Mouse (Mus musculus) MN1 (cell line): Measurements from ENCODE around the gene Gadd45g.

ENCODE experiments used
- DNase-seq: peaks from one replicate; pipeline ENCODE4 v3.0.0-alpha.2; 2016; ENCODE audit warnings: low spot score

Gene Gadd45g

DNA sequence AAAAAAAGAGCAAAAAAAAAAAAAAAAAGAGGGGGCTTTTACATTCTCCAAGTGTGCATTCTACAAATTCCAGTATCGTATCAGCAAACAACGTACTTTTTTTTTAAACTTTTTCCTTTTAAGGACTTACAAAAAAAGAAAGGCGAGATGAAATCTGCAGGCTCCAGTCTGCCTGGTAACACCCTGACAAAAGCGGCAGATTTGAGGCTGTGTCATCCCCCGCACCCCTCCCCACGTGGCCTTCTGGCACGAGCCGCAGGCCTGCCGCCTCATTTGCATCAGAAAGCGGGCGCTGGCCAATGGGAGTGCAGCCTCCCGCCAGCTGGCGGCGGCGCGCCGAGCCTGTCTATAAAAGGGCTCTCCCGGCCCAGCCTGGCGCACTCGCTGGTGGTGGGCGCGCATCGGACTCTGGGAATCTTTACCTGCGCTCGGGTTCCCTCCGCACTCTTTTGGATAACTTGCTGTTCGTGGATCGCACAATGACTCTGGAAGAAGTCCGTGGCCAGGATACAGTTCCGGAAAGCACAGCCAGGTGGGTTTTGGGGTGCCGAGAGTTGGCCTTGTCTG lies at the start of gene Gadd45g:
TSS of gene Gadd45g (plus strand) at position 378 of the 567 bp plus-strand sequence.
- DNase-seq: peak; percentile 99

DNA sequence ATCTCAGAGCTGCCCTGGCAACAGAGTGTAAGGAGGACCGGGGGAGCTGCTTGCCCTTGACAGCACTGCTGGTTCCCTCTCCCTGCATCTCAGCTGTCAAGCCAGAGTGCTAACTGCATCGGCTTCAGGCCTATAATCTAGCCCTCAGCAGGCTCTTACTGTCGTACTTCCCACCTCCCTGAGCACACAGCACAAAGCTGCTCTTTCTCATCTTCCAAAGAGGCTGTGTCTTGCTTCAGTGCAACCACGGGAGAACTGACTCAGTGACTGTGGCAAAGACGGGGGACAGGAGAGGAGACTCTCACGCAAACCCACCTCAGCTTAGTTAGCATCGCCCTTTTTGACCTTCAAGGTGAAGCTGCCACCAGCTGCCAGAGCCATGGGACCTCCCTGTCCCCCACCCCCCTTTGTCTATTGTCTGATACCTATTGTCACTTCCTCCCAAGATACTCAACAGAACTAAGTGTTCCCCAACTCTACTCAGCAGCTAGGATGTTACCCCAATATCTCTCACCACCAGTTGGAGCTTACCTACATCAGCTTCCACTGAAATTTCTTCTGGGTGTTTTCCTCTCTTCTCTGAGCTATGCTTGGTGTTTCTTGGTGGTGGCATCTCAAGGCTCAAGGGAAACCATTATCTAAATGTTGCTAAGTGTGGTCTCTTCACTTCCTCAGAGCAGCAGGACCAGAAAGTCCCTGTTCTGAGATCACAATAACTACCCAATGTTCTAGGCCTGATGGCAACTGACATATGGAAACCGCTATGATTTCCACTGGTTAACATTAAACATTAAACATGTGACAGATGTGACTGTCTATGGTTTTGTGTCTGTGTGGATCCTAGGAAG lies 48.4 kb upstream of the Gadd45g start:
- DNase-seq: no peak

DNA sequence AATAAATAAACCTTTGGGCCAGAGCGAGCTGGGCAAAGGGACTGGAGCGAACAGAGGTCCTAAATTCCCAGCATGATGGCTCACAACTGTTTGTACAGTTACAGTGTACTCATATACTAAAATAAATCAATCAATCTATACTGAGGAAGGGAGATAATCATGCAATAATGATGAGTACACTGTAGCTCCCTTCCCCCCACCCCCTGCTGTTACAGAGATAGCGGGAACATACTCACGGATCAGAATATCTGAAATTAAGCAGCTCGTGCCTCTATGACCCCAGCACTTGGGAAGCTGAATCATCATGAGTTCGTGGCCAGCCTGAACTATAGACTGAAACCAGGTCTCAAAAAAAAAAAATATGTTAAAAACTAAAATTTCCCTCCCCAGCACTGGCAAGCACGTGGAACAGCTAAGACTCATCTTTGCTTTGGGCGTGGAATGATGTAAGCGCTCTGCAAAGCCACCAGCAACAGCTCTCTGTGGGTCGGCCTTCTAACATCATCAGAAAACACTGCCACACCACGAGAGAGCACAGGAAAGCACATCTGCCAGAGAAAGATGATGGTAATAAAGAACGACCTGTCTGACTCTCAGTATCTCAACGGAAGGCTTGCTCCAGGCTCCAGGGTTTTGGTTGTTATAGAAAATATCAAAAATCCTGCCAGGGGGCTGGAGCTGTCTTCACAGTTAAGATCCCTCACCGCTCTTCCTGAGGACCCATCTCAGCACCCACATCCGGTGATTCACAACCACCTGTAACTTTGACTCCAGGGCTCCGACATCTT lies 46.5 kb upstream of the Gadd45g start:
- peak; percentile 70 for DNase-seq

DNA sequence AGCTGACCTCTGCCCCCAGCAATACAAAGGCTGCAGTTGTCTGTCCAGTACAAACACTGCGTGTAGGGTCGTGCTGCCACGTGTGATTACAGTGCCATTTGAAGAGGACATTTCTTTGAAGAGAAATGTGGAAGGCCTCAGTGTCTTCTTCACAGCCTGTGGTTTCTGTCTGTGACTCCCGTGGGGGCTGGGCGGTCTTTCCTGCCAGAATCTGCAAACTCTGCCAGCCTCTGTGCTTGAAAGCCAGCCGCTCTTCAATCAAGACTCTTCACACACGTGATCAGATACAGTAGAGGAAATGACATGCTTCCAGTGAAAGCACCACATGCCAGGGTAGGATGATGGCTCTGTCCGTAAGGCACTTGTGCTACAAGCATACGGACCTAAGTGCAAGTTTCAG lies 45.6 kb upstream of the Gadd45g start:
- peak; percentile 65 for DNase-seq

DNA sequence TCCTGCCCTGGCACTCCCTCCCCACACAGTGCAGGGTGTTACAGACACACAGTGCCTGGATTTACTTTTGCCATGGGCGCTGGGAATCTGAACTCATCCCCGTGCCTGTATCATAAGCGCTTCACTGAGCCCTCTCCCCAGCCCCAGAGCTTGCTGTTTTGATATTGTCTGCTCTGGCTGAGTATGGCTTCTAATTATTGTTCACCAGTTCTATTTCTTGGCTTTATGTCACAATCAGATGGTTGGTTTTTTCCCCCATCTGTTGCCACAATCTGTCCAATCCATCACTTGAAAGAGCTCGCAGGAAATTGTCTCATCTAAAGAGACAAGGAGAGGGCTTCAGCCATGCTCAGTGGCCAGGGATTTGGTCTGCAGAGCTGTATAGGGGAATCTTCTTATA lies 40.8 kb upstream of the Gadd45g start:
- DNase-seq: peak; percentile 47

DNA sequence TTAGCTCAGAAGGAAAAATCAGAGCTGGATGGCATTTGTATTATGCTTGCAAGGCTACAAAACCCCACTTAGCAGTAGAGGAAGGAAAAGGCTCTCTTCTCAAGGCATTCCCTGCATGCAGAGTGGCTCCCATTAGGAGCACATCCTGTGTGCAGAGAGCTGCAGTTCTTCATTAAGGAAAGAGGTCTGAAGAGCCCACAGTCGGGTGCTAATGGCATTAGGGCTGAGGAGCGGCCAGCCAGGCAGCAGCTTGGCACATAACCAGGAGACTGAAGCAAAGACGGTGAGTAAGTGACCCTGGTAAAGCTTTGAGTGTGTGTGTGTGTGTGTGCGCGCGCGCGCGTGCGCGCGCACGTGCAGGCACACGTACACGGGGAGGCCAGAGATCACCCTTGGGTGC lies 40.3 kb upstream of the Gadd45g start:
- peak; percentile 89 for DNase-seq

DNA sequence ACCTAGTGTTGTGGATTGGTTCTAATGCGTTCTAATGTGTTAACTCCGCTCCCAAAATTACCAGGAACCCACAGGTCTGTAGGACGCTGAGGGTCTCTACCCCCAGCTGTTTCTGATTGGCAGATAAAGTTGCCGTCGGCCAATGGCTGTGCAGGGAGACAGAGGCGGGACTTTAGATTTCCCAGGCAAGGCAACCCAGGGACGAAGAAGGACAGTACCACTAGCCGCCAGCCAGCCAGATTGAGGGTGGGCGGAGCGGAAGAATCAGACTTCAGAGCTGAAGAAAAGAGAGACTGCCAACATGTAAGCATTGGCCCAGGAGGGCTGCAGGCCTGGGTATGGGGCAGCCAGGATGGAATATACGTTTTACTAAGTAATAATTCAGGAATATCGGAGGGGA lies 38.3 kb upstream of the Gadd45g start:
- no peak for DNase-seq

DNA sequence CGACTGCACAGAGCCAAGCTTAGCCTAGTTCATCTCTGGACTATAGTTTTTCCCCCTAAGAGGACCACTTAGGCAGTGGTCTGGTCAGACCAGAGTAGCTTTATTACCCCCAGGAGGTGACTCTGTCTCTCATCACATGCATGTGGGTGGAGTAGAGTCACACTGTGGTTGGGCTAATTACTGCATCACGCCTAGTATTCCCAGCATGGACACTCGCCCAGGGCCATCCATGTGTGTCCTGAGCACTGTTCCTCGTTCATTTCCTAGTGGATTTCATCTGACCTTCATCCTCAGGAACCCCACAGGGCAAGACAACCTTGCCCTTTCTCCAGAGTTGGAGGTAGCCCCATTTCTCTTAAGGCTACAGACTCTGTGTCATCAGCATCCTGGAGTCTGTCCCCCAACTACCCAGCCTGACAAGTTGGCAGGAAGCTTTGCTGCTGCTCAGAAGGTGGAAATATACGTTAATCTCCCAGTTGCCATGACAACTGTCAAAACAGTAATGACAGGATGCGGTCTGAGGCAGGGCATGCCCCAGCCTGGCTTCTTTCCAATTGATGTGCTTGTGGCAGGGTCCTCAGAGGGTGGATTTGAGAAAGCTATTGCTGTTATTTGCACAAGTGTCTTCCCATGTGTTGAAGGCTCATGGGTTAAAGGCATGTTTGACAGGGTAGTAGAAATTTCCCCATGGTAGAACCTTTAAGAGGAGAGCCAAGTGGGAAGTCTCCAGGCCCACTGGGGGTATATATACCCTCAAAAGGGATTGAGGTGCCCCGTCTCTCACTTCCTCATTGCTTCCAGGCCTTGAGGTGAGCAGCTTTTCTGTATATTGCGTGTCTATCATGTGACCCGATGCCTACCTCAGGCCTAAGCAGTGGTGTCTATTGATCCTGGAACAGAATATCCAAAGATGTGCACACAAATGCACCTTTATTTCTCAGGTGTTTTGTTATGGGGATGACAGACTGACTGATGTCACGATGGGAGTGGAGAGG lies 32.6 kb upstream of the Gadd45g start:
- DNase-seq: peak; percentile 93

DNA sequence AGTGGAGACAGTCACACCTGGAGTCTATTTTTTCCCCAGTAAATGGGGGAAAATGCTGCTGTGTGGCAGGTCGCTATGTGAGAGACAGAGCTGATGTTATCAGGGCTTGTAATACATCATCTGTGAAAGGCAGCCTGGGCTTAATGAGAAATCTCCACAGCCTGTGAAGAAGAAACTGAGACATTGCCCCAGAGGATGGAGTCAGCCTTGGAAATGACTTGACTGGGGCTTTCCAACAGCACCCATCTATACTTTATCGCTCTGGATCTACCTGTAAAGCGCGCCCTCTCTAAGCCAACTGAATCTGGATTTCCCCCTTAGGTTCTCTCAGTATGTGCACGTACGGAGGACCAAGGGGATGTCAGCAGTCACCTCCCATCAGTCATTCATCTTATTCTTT lies 31.8 kb upstream of the Gadd45g start:
- peak; percentile 50 for DNase-seq

DNA sequence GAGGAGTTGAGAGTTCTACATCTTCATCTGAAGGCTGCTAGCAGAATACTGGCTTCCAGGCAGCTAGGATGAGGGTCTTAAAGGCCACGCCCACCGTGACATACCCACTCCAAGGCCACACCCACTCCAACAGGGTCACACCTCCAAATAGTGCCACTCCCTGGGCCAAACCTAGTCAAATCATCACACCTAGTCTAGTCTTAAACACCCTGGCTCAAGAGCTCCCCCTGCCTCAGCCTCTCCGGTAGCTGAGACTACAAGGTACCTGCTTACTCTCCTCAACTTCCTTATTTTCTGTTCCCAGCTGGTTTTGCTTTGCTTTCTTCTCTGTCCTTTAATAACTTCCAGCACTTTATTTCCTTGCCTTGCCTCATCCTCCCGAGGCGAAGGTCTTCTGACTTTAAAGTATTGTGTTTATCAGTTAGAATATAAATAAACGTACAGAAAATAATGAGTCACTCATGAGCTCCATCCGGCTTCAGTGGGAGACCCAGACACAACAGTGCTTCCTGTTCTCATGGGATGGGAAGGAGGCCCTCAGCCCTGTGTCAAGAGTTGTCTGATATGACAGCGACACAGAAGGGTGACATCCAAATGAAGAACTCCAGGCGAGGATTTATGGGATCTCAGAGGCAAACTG lies 30.5 kb upstream of the Gadd45g start:
- DNase-seq: peak; percentile 76

DNA sequence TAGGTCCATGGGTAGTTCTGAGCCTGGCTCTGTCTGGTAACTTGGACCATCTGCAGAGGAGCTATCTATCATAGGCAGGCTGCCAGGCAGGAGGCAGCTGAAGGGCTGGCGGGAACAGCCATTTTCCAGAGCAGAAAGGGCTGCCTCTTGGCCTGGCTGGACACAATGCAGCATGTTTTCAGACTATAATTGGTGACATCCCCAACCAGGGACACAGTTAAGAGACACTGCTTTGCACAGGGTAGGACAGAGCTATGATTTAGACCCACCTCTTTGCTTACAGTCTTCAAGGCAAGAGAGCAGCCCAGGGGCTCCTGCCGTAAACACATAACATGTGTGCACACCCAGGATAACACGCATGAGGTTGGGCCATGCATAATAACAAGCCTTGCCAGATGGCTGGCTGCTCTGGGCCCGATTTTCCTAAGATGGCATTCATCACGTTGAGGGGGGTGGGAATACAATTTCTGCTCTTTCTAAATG lies 29.9 kb upstream of the Gadd45g start:
- DNase-seq: peak; percentile 71

DNA sequence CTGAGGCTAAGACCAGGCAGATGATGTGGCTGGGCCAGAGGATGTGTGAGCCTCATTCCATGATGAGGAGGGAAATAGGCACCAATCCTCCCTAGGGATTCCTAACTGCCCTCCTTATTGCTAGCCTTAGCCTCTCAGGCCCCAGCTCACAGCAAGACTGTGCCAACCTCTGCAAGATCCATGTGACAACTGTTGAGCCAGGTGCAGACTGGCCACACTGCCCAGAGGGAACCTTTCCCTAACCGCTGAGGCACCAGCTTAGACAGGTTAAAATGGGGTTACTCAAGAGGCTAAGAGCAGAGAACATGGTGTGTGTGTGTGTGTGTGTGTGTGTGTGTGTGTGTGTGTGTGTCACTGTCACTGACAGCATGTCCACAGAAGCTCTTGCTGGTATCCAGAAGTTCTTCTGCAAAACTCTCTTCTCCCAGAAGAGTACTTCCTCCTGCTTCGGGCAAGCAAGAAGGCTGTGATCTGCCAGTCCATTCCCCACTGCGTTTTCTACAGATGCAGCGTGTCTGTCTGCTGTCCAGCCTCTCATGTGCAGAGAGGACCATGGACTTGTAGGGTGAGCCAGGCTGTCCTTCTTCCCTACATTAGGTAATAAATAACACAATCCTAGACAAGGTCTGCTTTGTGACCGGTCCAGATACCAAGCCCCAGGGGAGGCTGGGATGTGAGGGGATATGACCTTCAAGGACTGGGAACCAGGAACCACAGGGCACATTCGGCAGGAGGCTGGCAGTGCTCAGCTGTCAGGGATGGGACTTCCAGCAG lies 28.1 kb upstream of the Gadd45g start:
- DNase-seq: peak; percentile 76

DNA sequence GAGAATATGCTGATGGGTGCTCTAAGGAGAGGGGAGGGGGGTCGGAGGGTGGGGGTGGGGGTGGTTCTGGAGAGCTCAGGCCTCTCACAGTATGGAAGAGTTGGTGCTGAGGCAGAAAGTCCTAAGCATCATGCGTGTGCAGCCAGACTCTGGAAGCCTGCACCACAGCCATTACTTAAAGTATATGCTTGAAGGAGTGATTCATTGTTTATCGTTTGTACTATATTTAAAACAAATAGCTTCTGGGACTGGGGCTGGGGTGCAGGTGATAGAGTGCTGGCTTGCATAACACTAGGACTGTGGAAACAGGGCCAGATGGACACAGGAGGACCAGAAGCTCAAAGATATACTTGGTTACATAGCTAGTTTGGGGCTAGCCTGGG lies 27.5 kb upstream of the Gadd45g start:
- no peak for DNase-seq

DNA sequence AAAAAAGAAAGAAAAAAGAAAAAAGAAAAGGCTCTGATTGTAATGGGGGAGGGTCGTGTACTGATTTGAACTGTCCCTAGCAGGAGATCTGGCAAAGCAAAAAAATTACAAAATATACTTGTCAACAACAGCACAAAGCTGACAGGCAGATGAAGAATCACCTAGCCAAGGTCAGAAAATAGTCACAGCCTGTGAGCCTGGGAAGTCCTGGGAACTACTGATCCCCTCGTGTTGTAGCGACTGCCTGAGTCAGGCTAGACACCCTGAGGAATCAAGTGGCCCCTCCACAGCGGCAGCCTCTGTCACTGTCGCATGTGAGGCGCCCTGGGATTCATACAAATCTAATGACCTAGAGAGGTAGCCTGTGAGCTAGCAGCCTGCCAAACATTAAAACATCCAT lies 27.1 kb upstream of the Gadd45g start:
- DNase-seq: no peak

DNA sequence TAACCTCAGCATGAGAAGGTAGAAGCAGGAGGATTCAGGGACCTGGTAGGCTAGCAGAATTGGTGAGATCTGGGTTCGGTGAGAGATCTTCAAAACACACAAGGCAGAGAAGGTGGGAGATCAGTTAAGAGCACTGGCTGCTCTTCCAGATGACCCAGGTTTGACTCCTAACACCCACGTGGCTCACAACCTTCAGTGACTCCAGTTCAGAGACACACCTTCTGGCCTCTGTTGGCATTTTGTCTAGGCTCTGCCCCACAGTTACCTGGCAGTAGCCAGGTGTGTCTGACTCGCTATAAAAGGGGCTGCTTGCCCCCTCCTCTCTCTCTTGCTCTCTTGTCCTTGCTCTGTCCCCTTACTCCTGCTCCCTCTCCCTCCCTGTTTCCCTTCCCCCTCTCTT lies 24.5 kb upstream of the Gadd45g start:
- no peak for DNase-seq

DNA sequence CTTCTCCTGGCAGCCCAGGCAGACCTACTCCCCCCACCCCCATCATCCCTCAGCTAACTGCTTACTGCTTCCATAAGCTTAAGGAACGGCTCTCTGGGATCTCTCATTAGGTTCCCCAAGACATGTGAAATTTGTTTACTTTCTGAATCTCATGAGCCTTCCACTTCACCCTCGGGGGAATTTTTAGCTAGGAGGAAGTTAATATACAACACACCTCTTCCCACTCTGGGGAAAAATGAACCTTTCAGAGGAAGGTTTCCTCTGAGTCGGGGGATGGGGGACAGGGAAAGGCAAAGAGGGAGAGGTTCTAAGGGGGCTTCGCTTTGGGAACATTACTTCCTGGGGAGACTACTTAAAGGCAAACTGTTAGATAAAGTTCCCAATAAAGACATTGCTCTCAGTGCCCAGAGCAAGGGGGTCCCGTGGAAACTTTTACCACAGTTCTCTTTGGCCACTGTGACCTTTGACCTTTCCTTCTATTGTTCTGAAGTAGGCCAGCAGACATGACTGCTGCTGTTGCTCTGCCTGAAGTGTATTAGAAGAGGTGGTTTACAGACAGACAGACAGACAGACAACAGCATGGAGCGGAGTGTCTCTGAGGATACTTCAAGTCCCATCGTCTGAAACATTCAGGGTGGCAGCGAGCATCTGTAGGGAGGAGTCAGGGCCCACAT lies 22.5 kb upstream of the Gadd45g start:
- no peak for DNase-seq

DNA sequence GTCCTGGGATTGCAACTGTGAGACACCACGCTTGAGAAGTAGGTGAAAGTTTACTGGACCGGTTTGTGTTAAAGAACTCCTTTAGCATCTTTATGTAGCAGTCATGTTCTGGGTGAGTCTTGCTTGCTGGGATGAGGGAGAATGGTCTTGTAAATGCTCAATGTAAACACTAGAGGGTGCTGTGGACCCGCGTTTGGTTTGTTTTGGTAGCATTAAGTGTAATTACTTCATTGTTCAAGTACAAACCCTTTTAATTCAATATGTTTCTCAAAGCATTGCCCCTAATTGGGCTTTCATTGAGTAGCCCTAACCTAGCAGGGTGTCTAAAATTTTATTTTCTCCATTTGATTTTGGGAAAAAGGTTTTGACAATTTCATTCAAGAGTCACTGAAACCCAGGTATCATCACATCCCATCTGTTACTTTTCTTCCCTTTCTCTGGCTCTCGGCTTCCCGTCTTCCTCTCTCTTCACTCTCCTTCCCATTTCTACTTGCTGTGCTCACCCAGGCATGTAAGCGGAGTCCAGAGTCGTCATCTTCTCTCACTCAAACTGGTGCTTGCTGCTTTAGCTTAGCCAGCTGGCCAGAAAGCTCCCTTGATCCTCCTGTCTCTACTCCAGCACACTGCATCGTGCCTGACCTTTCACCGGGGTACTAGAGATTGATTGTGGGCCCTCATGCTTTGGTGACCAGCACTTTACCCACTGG lies 15.6 kb upstream of the Gadd45g start:
- peak; percentile 75 for DNase-seq

DNA sequence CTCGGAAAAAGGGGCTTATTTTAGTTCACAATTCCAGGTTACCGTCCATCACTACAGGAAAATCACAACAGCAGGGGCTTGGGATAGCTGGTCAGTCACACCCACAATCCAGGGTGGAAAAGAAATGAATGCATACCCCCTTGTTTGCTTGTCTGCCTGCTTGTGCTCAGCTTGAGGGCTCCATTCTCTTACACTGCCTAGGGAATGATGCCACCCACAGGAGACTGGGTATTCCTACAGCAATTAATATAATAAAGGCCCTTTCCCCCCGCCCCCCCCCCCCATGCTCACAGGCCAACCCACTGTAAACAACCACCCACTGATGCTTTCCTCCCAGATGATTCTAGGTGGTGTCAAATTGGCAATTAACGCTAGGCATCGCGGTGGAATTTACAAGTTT lies 14.0 kb upstream of the Gadd45g start:
- DNase-seq: no peak

DNA sequence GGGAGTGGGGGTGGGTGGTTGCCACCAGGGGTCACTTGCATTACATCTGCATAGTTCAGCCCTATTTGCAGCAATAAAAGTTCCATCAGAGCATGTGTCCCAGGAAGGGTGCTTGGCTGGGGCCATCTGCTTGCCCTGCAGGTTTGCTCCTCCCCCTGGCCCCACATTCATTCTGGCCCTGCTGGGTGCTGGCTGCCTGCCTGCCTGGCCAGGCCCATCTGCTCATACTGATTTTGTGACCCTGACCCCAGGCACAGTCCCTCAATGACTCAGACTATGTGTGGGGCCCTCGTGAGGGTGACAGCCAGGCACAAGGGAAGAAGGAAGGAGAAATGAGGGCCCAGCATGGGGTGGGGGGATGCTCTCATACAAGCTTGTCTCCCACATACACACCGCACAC lies 12.9 kb upstream of the Gadd45g start:
- peak; percentile 72 for DNase-seq
